In genomic region chr11:103896056-103896455, GRCm38 (mm10) we compare ENCODE assay signal across 19 mouse cellular contexts. TPM values are rescaled to one million over a fixed set of nuclear protein-coding genes. Genes with fewer than 3 reads are reported as not detected.
DNase-seq lines count a peak whose midpoint lies in the region.
"Had no signal": no experiment of that assay in that cellular context is flagged by ENCODE, and none has a peak within 500 bp of the region (broad histone marks: within the 10 kb centered on the region; RNA-seq: fewer than 3 reads in every experiment).

No protein-coding gene starts in this region.

- DNase-seq in adrenal gland, adult (ENCODE audit: inconsistent age in 2 of 2, low spot score in 1 of 2) = peak; percentile 66 to 69
- no peak for DNase-seq in adrenal gland, postnatal 14 days
- peak; percentile 37 for DNase-seq in adrenal gland, adult 2 months
- DNase-seq in adrenal gland, adult 18-20 months (ENCODE audit: low spot score in 2 of 2) = no peak
- DNase-seq in adrenal gland, adult 8-10 months = peak; percentile 29
- no peak for DNase-seq in adrenal gland, postnatal 10 days
- peak; percentile 28 to 44 for DNase-seq in adrenal gland, postnatal 36 days
- DNase-seq in adrenal gland, postnatal 25 days = no peak
- DNase-seq: B cell, adult 2 months; cerebellum, adult 11 months; cerebellum, adult 11-12 months; cerebellum, adult 18-20 months; cerebellum, adult 2 months; cerebellum, adult 8-10 months; cerebellum, adult 9-10 months; cerebellum, adult 9-11 months; cerebellum, postnatal 10 days; cerebellum, postnatal 14 days; cerebellum, postnatal 25 days had no signal

RNA-seq across cellular contexts. Expression of gene Nsf, which starts 57.8 kb away (rescaled TPM):
- 109 and 122 TPM in 2 replicates for total RNA-seq in adrenal gland, postnatal 14 days (2021)
- total RNA-seq in adrenal gland, adult 2 months (2021) = 100 to 1,000 TPM; 101 to 180 TPM
- 46.7 and 86.7 TPM in 2 replicates for polyA plus RNA-seq in adrenal gland, adult 2 months (2012; rRNA removed)
- total RNA-seq in adrenal gland, adult 18-20 months (2021) = 100 to 1,000 TPM; 154 to 197 TPM
- total RNA-seq in adrenal gland, adult 8-10 months (2022) = 100 to 1,000 TPM; 155 to 272 (median 192) TPM
- total RNA-seq in adrenal gland, postnatal 10 days (2021) = 10 to 100 TPM; 89.5 to 94.1 TPM
- total RNA-seq in adrenal gland, postnatal 36 days (2021) = 100 to 1,000 TPM; 131 to 199 TPM
- total RNA-seq in adrenal gland, postnatal 25 days (2021) = 83.0 and 104 TPM in 2 replicates

Comparison
In these comparisons a context has a peak if more than half of its experiments do, and no peak if none do; other contexts are left out.
1. DNase-seq: peak in adrenal gland, adult (2 of 2), adrenal gland, adult 2 months (single experiment), adrenal gland, adult 8-10 months (single experiment) and adrenal gland, postnatal 36 days (2 of 2); none in adrenal gland, postnatal 14 days (single experiment), adrenal gland, adult 18-20 months (0 of 2), adrenal gland, postnatal 10 days (single experiment) and adrenal gland, postnatal 25 days (single experiment).